Mouse (Mus musculus) hindbrain, embryonic 12.5 days (tissue): ENCODE measurements around the gene Hebp1. TPM values are rescaled to one million over a fixed set of nuclear protein-coding genes. Genes with fewer than 3 reads are reported as not detected.

Source experiments
- ATAC-seq: fragments of 200-750 bp; cut with Nextera tagmentation; 2 replicates; pipeline ENCODE4 v1.8.0; 2017; ENCODE audit warnings: moderate TSS enrichment; ENCODE audit not compliant: low FRiP score
- H3K27ac ChIP-seq: fragments of 300-500 bp; sonication (generic); 2 replicates; pipeline ENCODE4 v1.5.1; 2016; ENCODE audit warnings: mild to moderate bottlenecking
- H3K27me3 ChIP-seq: fragments of 300-500 bp; sonication (generic); 2 replicates; pipeline ENCODE4 v1.6.1; 2016; ENCODE audit warnings: mild to moderate bottlenecking
- H3K36me3 ChIP-seq: fragments of 300-500 bp; sonication (generic); 2 replicates; pipeline ENCODE4 v1.6.1; 2016; ENCODE audit warnings: mild to moderate bottlenecking
- H3K4me1 ChIP-seq: fragments of 300-500 bp; sonication (generic); 2 replicates; pipeline ENCODE4 v1.6.1; 2016
- H3K4me2 ChIP-seq: fragments of 300-500 bp; sonication (generic); replicated peaks from 2 replicates; pipeline ENCODE4 v1.6.1; 2016; ENCODE audit warnings: mild to moderate bottlenecking
- H3K4me3 ChIP-seq: fragments of 300-500 bp; sonication (generic); 2 replicates; pipeline ENCODE4 v1.5.1; 2016; ENCODE audit warnings: mild to moderate bottlenecking
- H3K9ac ChIP-seq: fragments of 300-500 bp; sonication (generic); 2 replicates; pipeline ENCODE4 v1.6.1; 2016; ENCODE audit warnings: mild to moderate bottlenecking, moderate library complexity
- H3K9me3 ChIP-seq: fragments of 300-500 bp; sonication (generic); replicated peaks from 2 replicates; pipeline ENCODE4 v1.6.1; 2016; ENCODE audit warnings: mild to moderate bottlenecking
- WGBS: fragments of 180-500 bp; shearing (Covaris S2); methylation state at CpG from one replicate; pipeline ENCODE4 v1.1.7; 2016; 5-methylcytosine and 5-hydroxymethylcytosine counted together
- polyA plus RNA-seq: library from polyadenylated mRNA; unstranded; fragments of >200 nt; fragmentation: Nextera tagmentation; extraction: Ambion mirVana; gene quantifications from 2 replicates; pipeline ENCODE4 v1.2.1, GENCODE M21; 2016

The Hebp1 gene
- polyA plus RNA-seq, 1 experiment from 2014 or later: 6.2 TPM

DNA sequence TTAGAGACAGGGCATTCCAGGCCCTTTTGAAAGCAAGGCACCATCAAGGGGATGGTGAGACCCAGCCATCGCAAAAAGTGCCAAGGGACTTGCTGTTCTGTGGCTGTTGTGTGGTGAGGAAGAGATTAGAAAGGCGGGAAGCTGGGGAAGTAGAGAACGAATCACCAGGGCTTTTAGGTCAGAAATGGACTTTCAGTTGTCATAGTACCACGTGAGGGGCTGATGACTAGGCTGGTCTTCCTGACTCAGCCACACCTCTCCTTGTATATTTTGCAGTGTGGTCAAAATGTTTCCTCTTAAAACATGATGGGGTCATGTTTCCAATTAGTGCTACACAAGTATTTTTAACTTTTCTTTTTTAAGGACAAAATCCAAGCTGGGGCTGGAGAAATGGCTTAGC, 62.1 kb downstream of the Hebp1 start:
- WGBS: 86% methylated on average over 4 of the region's 4 CpGs
- Histone ChIP-seq H3K9me3 (no peaks in the 10 kb centered on the region), H3K27ac (no peak overlapping the region), H3K9ac (no peak overlapping the region), H3K4me2 (no peak overlapping the region), H3K36me3 (no peaks in the 10 kb centered on the region), H3K4me1 (peaks cover 19% of the 10 kb centered on the region), H3K4me3 (no peak overlapping the region), H3K27me3 (0 out of 2 replicates have a peak, but pooled peaks cover 4% of the 10 kb centered on the region)
- ATAC-seq: no peak

DNA sequence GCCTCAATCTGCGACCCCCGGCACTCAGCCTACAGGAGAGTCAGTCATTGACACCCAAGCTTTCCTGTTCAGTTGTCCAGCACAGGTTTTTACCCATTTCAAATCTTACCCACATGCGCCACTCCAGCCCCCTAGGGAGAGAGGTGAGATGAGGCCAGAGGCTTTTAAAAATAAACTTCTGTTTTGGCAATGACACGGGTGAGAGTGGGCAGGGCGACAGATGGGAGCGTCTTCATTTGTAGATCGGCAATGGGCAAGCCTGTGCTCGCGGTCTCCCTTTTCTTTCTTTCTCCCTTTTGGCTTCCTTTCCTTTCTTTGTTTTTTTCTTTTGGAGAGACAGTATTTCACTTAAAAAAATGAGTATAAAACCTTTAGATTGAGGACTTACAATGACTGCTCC, 64.3 kb downstream of the Hebp1 start:
- no peaks in the 10 kb centered on the region for H3K9me3 ChIP-seq
- ATAC-seq: no peak
- no peak overlapping the region for H3K4me3 ChIP-seq
- H3K9ac ChIP-seq: no peak overlapping the region
- H3K4me1 ChIP-seq: peaks cover 16% of the 10 kb centered on the region
- H3K36me3 ChIP-seq: no peaks in the 10 kb centered on the region
- 0 out of 2 replicates have a peak, but pooled peaks cover 4% of the 10 kb centered on the region for H3K27me3 ChIP-seq
- WGBS: 92% methylated on average over 9 of the region's 9 CpGs
- no peak overlapping the region for H3K4me2 ChIP-seq
- no peak overlapping the region for H3K27ac ChIP-seq

DNA sequence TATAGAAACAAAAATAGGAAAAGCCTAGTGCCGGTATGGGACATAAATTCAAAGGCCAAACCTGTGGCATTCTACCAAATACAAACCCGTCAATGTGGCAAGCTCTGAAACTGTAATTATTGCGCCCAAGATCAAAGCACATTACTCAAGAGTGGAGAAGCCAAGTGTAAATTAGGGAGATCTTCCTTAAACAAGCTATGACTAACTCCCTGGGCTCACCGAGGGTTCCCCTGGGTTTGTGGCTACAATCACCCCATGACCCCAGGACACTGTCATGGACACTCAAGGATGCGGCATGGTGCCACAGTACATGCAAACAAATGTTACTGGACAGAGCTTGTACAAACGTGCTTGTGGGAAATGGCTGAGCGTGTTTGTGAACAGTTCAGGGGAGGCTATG, 64.7 kb downstream of the Hebp1 start:
- no peak for ATAC-seq
- Histone ChIP-seq H3K4me1 (peaks cover 12% of the 10 kb centered on the region), H3K27me3 (0 out of 2 replicates have a peak, but pooled peaks cover 4% of the 10 kb centered on the region), H3K4me2 (no peak overlapping the region), H3K4me3 (no peak overlapping the region), H3K36me3 (no peaks in the 10 kb centered on the region), H3K9ac (no peak overlapping the region), H3K9me3 (no peaks in the 10 kb centered on the region), H3K27ac (no peak overlapping the region)
- whole genome bisulfite sequencing: 85% methylated on average over 7 of the region's 7 CpGs

DNA sequence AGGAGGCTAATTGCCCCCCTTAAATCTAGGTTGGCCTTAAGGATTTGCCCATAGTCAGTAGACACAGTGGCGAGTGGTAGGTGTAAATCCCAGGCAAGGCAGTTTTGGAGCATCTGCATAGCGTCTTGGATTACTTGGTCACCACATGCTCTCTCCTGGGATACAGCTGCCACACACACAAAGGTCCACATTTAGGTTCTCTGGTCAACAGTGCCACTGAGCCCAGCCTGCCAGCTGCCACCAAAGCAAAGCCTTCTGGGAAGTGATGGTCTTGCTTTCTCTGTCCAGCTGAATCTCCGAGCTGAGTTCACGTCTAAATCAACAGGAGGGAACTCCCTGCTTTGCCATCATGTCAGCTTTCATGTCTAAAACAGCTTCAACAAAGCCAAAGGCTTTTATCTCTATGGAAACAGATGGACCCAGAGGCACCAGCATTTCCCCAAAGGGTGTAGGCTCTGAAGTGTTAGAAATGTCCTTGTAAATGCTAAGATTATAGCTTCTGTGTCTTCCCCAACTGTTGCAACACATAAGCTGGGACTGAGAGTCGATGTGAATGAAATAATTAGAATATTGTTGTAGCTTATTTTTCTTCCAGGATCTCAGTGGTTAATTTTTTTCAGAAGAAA, 73.0 kb downstream of the Hebp1 start:
- 46% methylated on average over 5 of the region's 5 CpGs for WGBS
- Histone ChIP-seq H3K9me3 (no peaks in the 10 kb centered on the region), H3K4me1 (peaks cover 5% of the 10 kb centered on the region; the same call in 1 of the 2 replicates), H3K4me3 (no peak overlapping the region), H3K9ac (no peak overlapping the region), H3K27me3 (no peaks in the 10 kb centered on the region), H3K36me3 (no peaks in the 10 kb centered on the region), H3K4me2 (no peak overlapping the region), H3K27ac (no peak overlapping the region)
- no peak for ATAC-seq

DNA sequence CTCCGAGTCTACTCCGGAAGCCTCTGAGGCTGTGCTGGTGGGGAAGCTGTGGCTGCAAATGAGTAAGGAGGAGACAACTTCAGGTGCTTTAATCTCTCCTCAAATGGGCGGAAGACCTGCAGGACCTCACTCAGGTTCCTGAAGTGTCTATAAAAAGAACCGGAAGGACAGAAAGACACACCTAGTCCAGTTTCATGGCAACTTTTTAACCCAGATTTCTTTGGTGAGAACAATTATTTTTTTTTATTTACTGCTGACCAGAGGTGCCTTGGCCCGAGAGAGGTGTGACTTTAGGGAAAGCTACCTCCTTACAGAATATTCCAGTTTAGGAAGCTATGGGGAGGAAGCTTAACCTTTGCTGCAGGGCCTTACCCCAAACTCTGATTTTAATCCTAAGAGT, 79.6 kb downstream of the Hebp1 start, which contains the start of gene Gprc5d:
Gprc5d (minus strand) TSS at position 101 of the 400 bp plus-strand sequence.
- no peak within 1 kb of the TSS for H3K9ac ChIP-seq
- H3K27me3 ChIP-seq: peaks cover 6% of the 10 kb centered on the region
- peaks cover 1% of the 10 kb centered on the region; the same call in 1 of the 2 replicates for H3K4me1 ChIP-seq
- no peak within 1 kb of the TSS for H3K4me2 ChIP-seq
- H3K9me3 ChIP-seq: no peaks in the 10 kb centered on the region
- no peak within 1 kb of the TSS for H3K4me3 ChIP-seq
- WGBS: 90% methylated on average over 5 of the region's 5 CpGs
- H3K27ac ChIP-seq: no peak within 1 kb of the TSS
- H3K36me3 ChIP-seq: no peaks in the 10 kb centered on the region
- ATAC-seq: no peak

DNA sequence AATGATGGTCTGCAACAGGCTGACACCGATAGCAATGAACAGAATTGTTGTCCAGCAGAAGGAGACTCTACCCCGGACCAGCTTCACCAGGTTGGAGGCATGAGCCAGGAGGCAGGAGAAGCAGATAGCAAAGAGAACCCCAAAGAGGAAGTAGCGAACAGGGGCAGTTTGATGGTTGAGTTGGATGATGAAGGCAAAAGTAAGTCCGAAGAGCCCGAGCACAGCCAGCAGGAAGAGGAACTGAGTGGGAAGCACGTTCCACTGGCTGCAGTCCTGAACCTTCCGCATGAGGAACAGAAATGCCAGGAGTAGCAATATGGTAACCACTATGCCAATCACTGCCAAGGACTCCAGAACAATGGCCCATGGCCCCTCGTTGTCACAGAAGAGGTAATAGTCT, 81.3 kb downstream of the Hebp1 start:
- Histone ChIP-seq H3K27me3 (peaks cover 6% of the 10 kb centered on the region), H3K36me3 (no peaks in the 10 kb centered on the region), H3K4me3 (no peak overlapping the region), H3K9ac (no peak overlapping the region), H3K27ac (no peak overlapping the region), H3K4me2 (no peak overlapping the region), H3K9me3 (no peaks in the 10 kb centered on the region), H3K4me1 (peaks cover 11% of the 10 kb centered on the region)
- 94% methylated on average over 8 of the region's 8 CpGs for WGBS
- ATAC-seq: no peak

DNA sequence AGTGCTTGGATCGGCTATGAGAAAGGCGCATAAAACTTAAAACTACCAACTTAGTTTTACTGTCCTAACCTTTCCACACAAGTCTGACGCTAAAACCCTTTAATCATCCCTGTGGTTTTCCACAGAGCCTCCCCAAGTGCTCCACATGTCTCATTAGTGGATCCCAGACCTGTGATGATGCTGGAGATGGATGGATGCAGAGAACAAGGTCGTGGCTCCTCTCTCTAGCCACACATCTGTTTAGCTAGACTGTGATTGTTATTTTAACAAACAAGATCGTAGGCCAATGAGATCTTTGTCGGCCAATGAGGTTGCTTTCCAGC, 84.7 kb downstream of the Hebp1 start:
- Histone ChIP-seq H3K4me1 (peaks cover 11% of the 10 kb centered on the region), H3K36me3 (no peaks in the 10 kb centered on the region), H3K4me2 (no peak overlapping the region), H3K4me3 (no peak overlapping the region), H3K27me3 (peaks cover 6% of the 10 kb centered on the region), H3K9ac (no peak overlapping the region), H3K27ac (no peak overlapping the region), H3K9me3 (no peaks in the 10 kb centered on the region)
- 9% methylated on average over 6 of the region's 6 CpGs for WGBS
- ATAC-seq: no peak

DNA sequence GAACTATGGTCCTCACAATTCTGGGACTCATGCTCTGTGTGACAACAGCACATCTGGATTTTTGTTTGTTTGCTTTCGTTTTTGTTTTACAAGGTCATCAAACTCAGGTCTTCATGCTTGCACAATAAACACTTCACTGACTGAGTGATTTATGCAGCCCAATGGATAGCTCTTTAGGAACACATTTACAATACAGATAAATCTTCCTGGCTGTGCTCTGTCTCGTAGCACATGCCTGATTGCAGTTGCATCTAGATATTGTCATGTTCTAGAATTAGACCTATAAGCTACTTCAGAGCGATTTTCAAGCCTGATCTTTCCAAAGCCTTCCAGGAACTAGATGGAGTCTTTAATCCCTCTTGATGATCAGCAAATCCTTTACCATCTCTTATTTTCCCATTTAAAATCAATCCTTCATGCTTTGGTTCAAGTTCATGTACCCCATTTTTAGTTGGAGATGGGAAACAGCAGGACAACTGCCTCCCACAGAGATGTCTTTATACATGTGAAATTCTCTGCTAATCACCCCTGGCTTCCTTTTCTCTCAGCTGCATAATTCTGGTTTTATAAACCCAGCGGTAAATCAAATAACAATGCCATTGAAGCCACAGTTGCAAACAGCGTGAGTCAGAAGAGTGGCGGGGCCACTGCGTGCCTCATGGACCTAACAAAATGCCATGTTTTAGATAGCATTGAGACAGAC, 85.3 kb downstream of the Hebp1 start:
- ATAC-seq: peak; percentile 52; the same call in 1 of the 2 replicates
- H3K4me3 ChIP-seq: no peak overlapping the region
- peaks cover 7% of the 10 kb centered on the region for H3K27me3 ChIP-seq
- no peak overlapping the region for H3K27ac ChIP-seq
- H3K4me2 ChIP-seq: no peak overlapping the region
- H3K4me1 ChIP-seq: peaks cover 11% of the 10 kb centered on the region
- WGBS: 12% methylated on average over 7 of the region's 7 CpGs
- H3K9me3 ChIP-seq: no peaks in the 10 kb centered on the region
- H3K9ac ChIP-seq: no peak overlapping the region
- no peaks in the 10 kb centered on the region for H3K36me3 ChIP-seq

DNA sequence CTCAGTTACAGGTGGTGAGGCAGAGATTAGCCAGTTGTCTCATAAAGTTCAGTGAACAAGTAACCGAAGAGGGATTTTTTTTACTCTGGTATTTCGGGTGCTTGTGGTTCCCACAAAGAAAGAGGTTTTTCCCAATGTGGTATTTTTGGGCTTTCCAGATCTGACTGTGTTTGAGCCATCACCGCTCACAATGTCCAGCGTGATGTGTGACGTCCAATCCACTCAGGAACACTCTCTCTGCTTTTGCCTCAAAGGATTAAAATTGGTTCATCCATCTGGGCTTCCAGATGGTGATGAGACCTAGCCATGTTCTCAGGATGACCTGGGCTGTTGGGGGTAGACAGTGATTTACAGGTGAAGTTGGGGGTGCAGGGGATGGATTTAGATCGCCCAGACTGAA, 90.8 kb downstream of the Hebp1 start:
- no peaks in the 10 kb centered on the region for H3K9me3 ChIP-seq
- peaks cover 10% of the 10 kb centered on the region for H3K4me1 ChIP-seq
- H3K36me3 ChIP-seq: no peaks in the 10 kb centered on the region
- H3K4me3 ChIP-seq: no peak overlapping the region
- no peak overlapping the region for H3K4me2 ChIP-seq
- ATAC-seq: no peak
- peaks cover 10% of the 10 kb centered on the region for H3K27me3 ChIP-seq
- H3K27ac ChIP-seq: no peak overlapping the region
- 88% methylated on average over 6 of the region's 6 CpGs for WGBS
- no peak overlapping the region for H3K9ac ChIP-seq

DNA sequence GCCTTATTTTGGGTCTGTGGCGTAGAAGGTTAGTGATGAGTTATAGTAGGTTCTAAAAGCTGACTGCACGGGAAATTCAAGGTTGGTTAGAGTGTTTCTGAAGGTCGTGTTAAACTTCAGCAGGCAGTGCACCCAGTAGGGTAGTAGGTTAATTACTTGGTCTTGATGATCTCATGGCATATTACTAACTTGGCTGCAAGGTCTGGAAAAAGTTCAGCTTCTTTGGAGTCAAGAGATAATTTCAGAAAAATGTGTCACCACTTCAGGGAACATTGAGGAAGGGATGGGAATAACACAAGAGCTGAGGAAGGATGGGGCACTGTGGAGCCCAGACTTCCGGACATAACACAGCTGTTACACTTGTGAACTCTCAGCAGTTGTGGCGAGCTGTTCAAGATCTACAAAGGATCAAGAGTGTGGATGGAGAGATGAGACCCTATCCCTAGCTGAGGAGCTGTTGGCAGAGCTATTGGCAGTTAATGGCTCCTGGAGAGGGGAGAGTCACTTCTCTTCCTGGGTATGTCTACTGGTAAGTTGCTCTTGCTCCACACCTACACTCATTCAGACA, 95.0 kb downstream of the Hebp1 start:
- ATAC-seq: no peak
- Histone ChIP-seq H3K9me3 (no peaks in the 10 kb centered on the region), H3K36me3 (no peaks in the 10 kb centered on the region), H3K4me2 (no peak overlapping the region), H3K4me3 (no peak overlapping the region), H3K4me1 (peaks cover 8% of the 10 kb centered on the region), H3K27ac (no peak overlapping the region), H3K27me3 (peaks cover 13% of the 10 kb centered on the region), H3K9ac (no peak overlapping the region)
- WGBS: 84% methylated on average over 5 of the region's 5 CpGs

DNA sequence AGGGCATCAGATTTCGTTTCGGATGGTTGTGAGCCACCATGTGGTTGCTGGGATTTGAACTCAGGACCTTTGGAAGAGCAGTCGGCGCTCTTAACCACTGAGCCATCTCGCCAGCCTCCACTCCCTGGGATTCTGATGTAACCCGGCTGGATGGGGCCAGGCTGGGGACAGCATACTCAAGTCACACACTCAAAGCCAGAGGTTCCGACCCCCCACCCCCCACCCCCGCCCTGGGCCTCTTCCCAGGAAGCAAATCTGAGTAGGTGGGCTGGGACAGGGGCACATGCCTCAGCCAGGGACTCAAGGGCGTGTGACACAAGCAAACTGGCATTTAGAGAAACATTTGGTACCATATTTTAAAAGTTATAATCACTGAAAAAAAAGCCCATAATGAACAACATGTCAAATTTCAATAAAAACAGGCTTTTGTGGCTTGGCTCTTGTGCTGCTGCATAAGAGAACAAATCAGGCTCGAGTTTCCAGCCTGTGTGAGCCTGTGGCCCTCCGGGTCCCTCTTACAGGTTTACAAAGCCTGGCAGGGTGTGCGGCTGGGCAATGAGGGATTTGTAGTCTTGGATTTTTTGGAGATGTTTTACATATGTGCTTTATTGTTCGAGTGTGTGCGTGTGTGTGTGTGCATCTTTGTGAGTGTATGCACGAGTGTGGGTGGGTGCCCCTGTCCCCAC, 96.9 kb downstream of the Hebp1 start:
- Histone ChIP-seq H3K27ac (no peak overlapping the region), H3K9ac (no peak overlapping the region), H3K4me1 (peaks cover 8% of the 10 kb centered on the region), H3K36me3 (no peaks in the 10 kb centered on the region), H3K4me2 (no peak overlapping the region), H3K4me3 (no peak overlapping the region), H3K27me3 (peaks cover 10% of the 10 kb centered on the region; the same call in 1 of the 2 replicates), H3K9me3 (no peaks in the 10 kb centered on the region)
- WGBS: 80% methylated on average over 15 of the region's 15 CpGs
- no peak for ATAC-seq

DNA sequence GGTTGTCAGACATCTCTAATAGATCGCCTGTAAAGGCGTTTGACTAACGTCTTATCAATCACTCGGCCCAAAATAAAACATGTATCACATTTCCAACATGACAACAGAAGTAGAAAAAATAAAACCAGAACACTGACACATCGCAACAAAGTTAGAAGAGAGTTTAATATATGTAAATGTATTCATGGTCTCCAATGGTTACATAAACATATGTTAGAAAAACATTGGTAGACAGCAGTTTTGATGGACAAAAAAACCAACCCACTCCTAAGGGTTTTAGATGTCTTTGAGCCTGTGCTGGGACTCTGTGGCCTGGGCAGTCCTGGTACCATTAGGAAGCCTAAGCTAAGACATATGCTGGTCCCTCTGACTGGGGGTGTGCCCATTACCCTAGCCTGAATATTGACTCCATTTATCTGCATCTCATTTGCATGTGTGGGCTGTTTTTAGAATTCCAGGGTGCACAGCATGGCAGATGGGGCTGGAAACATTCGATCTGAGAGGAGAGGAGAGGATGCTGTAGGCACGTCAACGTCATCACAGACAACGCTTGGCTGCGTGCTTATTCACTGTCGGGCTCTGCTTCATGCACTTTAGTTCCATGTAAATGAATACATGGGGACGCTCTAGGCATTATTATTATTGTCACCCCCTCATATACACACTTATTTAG, 104.9 kb downstream of the Hebp1 start:
- Histone ChIP-seq H3K4me3 (no peak overlapping the region), H3K27me3 (0 out of 2 replicates have a peak, but pooled peaks cover under 1% of the 10 kb centered on the region), H3K4me1 (peaks cover 4% of the 10 kb centered on the region; the same call in 1 of the 2 replicates), H3K9ac (no peak overlapping the region), H3K27ac (no peak overlapping the region), H3K4me2 (no peak overlapping the region), H3K9me3 (no peaks in the 10 kb centered on the region), H3K36me3 (no peaks in the 10 kb centered on the region)
- ATAC-seq: peak; percentile 41; the same call in 1 of the 2 replicates
- 79% methylated on average over 12 of the region's 12 CpGs for WGBS
